Mouse (Mus musculus): ENCODE measurements around the gene Ak6.
A peak's percentile ranks its signal among the peaks of the same experiment; 100 is the strongest.

Gene Ak6

GRCm38 (mm10) chr13:100650550-100651438 lies at the start of gene Ak6, which contains the start of gene Rad17:
TSS of gene Ak6 (plus strand) at chr13:100650979.
TSS of gene Rad17 (minus strand) at chr13:100651051.
- peak; percentile 97 for DNase-seq (ENCODE audit: low read depth, low spot score)

DNA sequence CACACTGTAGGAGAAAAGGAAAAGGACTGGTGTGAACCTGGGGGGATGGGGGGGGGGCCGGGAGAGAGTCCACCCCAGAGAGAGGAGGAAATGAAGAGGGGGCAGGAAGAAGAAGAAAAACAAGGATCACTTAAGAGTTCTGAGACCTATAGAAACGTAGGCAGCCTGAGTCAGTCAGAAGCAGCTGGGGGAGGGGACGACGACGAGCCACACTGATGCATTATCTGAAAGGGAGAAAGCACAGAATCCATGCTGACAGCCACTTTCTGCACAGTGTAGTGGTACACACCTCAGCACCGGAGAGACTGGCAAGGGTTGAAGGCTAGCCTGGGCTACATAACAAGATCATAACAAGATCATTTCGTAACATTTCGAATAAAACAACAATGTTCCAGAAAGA lies 49.7 kb upstream of the Ak6 start:
- DNase-seq (ENCODE audit: low read depth, low spot score) = no peak

- DNase-seq (ENCODE audit: low read depth, low spot score) = no peak
These were observed 48.4 kb upstream of the Ak6 start for GRCm38 (mm10) chr13:100602239-100602902.

DNA sequence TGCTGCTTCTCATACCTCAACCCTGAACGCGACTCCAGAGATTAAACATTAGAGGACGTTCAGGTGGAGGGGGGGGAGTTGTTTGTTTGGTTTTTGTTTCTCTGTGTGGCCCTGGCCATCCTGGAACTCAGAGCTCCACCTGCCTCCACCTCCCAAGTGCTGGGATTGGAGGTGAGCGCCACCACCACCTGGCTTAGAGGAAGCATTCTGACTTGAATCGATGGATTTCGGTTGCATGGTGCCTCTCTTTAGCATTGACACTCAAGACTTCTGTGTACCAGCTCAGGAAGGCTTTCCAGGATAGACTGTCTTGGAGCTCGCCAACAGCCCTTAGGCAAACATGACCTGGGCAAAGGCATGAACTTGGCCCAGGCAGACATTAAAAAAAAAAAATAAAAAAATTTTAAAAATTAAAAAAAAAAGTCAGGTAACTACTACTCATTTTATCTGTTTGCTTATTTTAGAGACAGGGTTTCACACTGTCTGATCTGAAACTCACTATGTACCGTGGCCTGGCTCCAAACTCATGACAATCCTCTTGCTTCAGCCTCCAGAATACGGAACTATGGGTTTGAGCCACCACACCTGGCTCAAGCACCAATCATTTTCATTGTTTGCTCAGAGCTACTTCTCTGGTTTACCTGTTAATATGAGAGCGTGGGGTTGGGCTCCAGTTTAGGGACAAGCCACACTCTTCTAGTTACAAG lies 47.6 kb upstream of the Ak6 start:
- no peak for DNase-seq (ENCODE audit: low read depth, low spot score)

DNA sequence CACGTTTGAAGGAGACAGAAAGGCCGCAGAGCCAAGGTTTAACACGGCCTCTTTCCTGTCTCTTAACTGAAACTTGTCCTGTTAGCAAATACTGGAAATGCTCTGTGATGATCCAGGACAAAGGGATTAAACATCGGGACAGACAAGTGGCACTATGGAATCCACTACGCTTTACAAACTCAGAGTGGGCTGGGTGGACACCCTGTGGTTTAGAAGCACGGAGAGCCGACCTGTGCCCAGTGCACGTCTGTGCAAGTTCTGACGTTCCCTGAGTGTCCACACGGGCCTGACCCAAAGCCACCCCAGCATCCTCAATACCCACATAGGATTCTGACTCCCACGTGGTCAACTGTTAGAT lies 47.1 kb upstream of the Ak6 start:
- DNase-seq (ENCODE audit: low read depth, low spot score) = no peak

- DNase-seq (ENCODE audit: low read depth, low spot score) = no peak
These were observed 44.9 kb upstream of the Ak6 start for GRCm38 (mm10) chr13:100605845-100606244.

DNA sequence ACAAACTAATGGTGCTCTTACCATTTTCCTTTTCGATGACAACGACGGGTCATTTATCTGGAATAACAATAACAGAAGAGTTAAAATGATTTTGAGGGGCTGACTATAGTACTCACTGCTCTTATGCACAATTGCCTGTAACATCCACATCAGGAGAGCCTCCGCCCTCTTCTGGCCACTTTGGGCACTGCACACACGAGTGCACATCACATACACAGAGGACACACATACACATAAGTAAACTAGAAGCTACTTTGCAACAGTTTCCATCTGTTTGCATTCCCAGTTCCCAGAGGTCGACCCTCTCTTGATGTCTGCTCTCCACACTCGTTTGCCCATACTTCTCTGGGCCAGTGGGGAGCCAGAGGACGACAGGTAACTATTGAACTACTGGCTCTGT lies 43.0 kb upstream of the Ak6 start:
- peak; percentile 40 for DNase-seq (ENCODE audit: low read depth, low spot score)

GRCm38 (mm10) chr13:100611266-100611665 lies 39.5 kb upstream of the Ak6 start:
- DNase-seq (ENCODE audit: low read depth, low spot score) = no peak

DNA sequence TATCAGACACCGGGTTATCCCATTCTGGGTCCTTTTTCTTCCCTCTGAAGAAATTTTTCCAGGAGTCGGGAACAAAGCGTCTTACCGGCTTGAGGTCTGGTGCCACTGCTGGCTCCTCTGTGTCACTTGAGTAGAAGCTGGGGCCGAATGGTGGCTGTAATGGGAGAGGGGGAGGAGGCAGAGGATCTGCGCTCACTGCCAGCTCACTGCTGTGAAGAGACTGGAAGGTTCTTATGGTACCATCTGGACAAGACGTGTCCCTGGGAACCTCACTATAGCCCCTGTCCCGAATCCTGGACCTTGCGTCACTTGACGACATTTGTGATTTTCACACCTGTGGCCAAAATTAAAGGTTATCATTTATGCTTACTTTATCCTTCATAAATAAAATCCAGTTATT lies 38.5 kb upstream of the Ak6 start:
- DNase-seq (ENCODE audit: low read depth, low spot score) = no peak

- DNase-seq (ENCODE audit: low read depth, low spot score) = no peak
These were observed 37.9 kb upstream of the Ak6 start for GRCm38 (mm10) chr13:100612903-100613302.

GRCm38 (mm10) chr13:100616181-100617087 lies 34.3 kb upstream of the Ak6 start, which contains the start of gene Marveld2:
TSS of gene Marveld2 (minus strand) at chr13:100616971.
- DNase-seq (ENCODE audit: low read depth, low spot score) = peak; percentile 67

DNA sequence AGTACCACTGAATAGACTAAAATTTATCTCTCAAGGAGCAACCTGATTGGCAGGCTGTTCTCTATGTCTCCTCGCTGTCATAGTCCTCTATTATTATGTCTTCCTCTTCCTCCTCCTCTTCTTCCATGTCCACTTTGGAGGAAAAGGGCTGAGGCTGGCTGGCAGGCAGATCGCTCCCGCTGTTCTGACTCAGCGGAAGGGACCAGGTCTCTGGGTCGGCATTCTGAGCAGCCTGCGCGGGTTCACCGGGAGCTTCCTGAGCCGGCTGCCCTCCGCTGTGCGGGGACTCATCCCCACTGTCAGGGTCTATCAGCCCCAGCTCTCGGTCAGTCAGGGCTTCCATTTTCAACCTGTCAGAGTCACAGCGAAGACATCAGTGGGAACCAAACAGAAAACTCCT lies 33.2 kb upstream of the Ak6 start:
- DNase-seq (ENCODE audit: low read depth, low spot score) = no peak

DNA sequence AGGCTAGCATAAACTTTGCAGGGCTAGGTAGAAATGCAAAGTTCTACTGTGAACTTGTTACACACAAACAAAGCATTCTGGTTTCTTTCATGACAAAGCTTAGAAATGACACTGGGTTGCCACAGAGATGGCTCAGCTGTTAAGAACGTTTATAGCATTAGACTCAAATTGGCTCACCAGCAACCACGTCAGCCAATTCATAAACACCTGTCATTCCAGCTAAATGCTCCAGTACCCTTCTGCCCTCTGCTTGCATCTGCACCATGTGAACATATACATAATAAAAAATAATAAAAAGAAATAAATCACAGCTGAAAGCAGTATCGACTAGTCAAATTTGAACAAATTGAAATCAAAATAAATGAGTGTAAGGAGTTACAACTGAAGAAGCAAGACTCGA lies 28.5 kb upstream of the Ak6 start:
- no peak for DNase-seq (ENCODE audit: low read depth, low spot score)

DNA sequence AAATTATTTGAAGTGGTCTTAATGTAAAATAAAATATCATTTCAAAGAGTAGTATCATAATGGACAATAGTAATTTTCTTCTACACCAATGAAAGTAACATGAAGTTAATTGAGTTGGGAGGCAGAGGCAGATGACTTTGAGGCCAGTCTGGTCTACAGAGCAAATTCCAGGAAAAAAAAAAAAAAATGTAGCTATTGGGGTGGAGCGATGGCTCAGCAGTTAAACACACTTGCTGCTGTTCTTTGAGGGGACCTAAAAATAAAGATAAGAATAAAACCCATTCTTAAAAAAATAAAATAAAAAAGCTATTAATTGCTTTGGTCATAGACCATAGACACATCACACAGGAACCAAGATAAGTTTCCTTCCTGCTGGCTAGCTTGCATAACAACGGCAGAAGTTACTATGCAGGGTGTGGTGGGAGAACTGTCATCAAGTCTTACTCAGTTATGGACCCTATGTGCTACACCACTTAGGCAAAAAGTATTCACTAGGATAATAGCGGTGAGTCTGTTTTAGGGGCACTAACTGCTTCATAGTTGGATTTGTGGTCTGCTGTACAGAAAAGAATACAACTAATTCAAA lies 16.6 kb upstream of the Ak6 start:
- DNase-seq (ENCODE audit: low read depth, low spot score) = no peak

DNA sequence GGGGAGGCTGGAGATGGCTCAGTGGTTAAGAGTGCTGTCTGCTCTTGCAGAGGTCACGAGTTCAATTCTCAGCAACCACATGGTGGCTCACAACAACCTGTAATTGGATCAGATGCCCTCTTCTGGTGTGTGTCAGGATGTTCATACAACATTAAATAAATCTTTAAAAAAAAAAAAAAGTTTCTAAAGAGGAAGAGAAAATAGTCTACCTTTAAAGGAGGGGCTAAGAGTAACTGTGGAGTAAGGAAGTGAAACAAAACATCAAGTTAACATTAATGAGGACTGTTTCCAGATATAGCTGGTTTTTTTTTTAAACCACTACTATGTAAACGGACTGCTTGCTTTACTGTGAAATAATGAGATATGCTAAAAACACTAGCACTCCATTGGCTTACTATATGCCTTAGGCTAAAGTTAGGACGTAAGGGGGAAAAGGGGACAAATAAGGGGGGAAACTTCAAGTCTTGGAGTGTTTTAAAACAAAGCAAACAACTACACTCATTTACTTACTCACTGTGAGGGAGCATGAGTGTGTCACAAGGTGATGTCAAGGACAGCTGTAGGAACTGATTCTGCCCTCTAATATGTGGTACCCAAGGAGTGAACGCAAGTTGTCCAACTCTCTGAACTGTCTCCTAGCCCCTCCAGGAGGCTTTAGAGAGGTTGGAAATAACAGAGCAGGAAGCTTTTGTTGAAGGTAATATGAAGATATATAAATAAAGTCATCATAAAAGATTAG lies 8.1 kb upstream of the Ak6 start:
- DNase-seq (ENCODE audit: low read depth, low spot score) = no peak

- DNase-seq (ENCODE audit: low read depth, low spot score) = no peak
These were observed 2.6 kb upstream of the Ak6 start for GRCm38 (mm10) chr13:100648223-100648622.

DNA sequence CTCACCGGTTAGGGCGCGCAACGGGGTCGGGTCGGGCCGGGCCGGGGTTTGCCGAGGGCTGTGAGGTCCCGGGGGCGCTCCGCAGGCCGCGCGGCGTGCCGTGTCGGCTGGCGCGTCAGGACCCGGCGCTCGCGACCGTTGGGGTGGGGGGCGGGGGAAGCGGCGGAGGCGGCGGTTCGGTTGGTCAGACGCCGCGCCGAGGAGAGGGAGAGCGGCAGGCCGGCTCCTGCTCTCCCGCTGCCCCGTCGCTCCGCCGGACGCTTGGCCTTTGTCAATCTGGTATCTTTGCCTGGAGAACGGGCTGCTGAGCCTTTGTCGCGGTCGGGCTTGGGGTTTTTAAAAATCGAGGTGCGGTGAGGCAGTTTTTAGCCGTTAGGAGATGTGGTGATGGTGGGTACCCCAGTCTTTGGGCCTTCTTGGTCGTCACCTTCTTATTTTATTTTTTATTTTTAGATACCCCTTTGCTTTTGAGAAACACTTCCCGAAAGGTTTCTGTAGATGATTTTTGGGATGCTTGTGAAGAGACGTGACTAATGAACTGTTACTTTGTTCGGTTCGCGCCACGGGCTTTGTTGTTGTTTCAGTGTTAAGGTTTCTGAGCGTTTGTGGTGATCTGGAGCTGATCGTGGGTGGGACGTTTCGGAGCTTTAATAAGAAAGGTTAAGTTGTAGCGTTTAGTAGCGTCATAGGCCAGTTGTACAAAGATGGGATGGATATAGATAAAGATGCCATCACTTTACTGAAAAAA lies 834 bp downstream of the Ak6 start, which contains the start of gene Taf9:
Taf9 (plus strand) TSS at position 141 of the 748 bp plus-strand sequence.
- peak; percentile 23 for DNase-seq (ENCODE audit: low read depth, low spot score)

DNA sequence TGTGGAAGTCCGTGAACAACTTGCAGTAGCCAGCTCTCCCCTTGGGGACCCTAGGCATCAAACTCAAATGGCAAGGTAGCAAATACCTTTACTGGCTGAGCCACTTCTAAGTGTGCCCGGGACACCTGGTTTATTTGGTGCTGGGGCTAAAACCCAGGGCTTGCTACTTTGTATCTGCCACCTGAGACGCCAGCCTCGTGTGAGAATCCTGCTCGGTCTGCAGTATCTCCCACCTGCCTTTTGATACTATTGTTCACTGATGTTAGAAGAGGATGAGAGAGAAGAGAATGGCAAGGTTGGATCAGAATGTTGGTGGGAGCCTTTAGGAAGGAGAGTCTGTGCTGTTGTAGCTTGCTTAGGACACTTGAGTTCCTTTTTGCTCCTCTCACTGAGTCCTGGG lies 7.3 kb downstream of the Ak6 start:
- DNase-seq (ENCODE audit: low read depth, low spot score) = no peak

- DNase-seq (ENCODE audit: low read depth, low spot score) = peak; percentile 88
These were observed 9.2 kb downstream of the Ak6 start for GRCm38 (mm10) chr13:100659864-100660456.
